Mouse (Mus musculus): ENCODE measurements around the gene Tjp2. TPM values are rescaled to one million over a fixed set of nuclear protein-coding genes. Genes with fewer than 3 reads are reported as not detected.

Tjp2 gene
- total RNA-seq, 1 experiment from 2014 or later, result 2.8 TPM

GRCm38 (mm10) chr19:24225305-24225696 is 471 bp upstream of the Tjp2 start:
- ATAC-seq (ENCODE audit: extremely low read depth, insufficient number of reproducible peaks, low FRiP score, poor library complexity, severe bottlenecking), result 0 out of 2 replicates have a peak, but pooled peaks have one; percentile 19

- no peak for ATAC-seq (ENCODE audit: extremely low read depth, insufficient number of reproducible peaks, low FRiP score, poor library complexity, severe bottlenecking)
Observed at GRCm38 (mm10) chr19:24223851-24224251, 979 bp downstream of the Tjp2 start.

- no peak for ATAC-seq (ENCODE audit: extremely low read depth, insufficient number of reproducible peaks, low FRiP score, poor library complexity, severe bottlenecking)
Observed at GRCm38 (mm10) chr19:24221455-24221854, 3.4 kb downstream of the Tjp2 start.

DNA sequence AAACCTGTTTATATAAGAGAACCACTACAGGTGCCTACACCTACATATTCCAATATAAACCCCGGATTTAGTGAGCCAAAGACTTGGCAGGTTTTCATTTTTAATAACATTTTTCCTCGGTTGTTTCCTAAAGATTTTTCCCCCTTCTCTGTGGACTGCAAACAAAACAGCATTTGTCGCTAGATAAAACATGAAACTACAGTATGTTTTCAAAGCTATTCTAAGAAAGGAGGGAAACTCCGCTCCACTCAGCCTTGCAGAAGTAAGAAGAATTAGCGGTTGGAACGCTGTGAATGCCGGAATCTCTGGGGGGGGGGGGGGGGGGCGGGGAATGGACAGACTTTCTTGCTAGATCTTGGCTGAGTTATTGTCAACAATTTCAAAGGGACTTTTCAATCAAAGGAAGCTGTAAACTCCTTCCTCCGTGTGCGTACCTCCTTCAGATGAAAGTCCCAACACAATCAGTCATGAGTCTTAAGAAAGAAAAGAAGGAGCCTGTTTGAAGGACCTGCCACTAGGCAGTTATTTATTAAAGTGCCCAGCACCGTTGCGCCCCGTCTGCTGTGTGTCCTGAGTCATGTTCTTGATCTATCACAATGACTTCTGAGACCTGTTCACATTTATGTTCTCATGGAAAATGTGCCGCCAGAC is 3.9 kb downstream of the Tjp2 start:
- ATAC-seq (ENCODE audit: extremely low read depth, insufficient number of reproducible peaks, low FRiP score, poor library complexity, severe bottlenecking), result no peak

DNA sequence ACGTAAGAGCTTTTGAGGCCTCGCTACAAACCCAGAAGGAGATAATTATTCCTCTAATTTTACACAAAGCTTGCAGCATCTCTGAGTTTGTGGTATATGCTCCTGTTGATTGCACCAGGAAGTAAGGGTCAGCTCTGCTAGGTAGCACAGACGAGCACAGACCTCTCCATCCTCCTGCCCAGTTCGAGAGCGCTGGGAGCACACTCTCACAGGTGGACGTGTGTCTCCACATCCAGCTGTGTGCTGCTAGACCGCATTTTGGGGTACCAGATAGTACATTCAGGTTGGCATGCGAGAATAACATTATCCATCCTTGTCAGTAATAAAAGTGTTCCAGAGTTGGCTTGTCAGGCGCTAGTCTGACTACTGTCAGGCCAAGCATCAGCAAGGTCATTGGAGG is 5.8 kb downstream of the Tjp2 start:
- ATAC-seq (ENCODE audit: extremely low read depth, insufficient number of reproducible peaks, low FRiP score, poor library complexity, severe bottlenecking), result no peak

GRCm38 (mm10) chr19:24218291-24218690 is 6.5 kb downstream of the Tjp2 start:
- ATAC-seq (ENCODE audit: extremely low read depth, insufficient number of reproducible peaks, low FRiP score, poor library complexity, severe bottlenecking), result no peak

GRCm38 (mm10) chr19:24217851-24218250 is 7.0 kb downstream of the Tjp2 start:
- ATAC-seq (ENCODE audit: extremely low read depth, insufficient number of reproducible peaks, low FRiP score, poor library complexity, severe bottlenecking), result no peak

GRCm38 (mm10) chr19:24216771-24217170 is 8.1 kb downstream of the Tjp2 start:
- ATAC-seq (ENCODE audit: extremely low read depth, insufficient number of reproducible peaks, low FRiP score, poor library complexity, severe bottlenecking), result no peak

DNA sequence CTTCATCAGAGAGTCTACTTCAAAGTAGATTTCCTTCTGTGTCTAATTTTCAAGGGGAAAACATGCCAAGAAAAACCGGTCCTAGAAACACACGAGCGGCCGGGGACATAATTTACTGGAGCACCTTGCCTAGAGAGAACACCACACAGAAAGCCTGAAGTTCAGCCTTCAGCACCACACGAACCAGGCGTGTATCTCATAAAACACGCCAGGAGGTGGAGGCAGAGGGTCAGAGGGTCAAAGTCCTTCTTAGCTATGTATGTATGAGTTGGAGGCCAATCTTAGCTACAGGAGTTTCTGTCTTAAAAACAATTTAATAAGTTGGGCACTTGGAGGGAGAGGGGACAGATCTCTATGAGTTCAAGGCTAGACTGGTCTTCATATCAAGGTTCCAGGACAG is 9.9 kb downstream of the Tjp2 start:
- ATAC-seq (ENCODE audit: extremely low read depth, insufficient number of reproducible peaks, low FRiP score, poor library complexity, severe bottlenecking), result no peak

GRCm38 (mm10) chr19:24213299-24213698 is 11.5 kb downstream of the Tjp2 start:
- no peak for ATAC-seq (ENCODE audit: extremely low read depth, insufficient number of reproducible peaks, low FRiP score, poor library complexity, severe bottlenecking)

GRCm38 (mm10) chr19:24212552-24213249 is 12.1 kb downstream of the Tjp2 start:
- no peak for ATAC-seq (ENCODE audit: extremely low read depth, insufficient number of reproducible peaks, low FRiP score, poor library complexity, severe bottlenecking)

GRCm38 (mm10) chr19:24211168-24211567 is 13.7 kb downstream of the Tjp2 start:
- ATAC-seq (ENCODE audit: extremely low read depth, insufficient number of reproducible peaks, low FRiP score, poor library complexity, severe bottlenecking), result no peak

GRCm38 (mm10) chr19:24209516-24209915 is 15.3 kb downstream of the Tjp2 start:
- no peak for ATAC-seq (ENCODE audit: extremely low read depth, insufficient number of reproducible peaks, low FRiP score, poor library complexity, severe bottlenecking)

DNA sequence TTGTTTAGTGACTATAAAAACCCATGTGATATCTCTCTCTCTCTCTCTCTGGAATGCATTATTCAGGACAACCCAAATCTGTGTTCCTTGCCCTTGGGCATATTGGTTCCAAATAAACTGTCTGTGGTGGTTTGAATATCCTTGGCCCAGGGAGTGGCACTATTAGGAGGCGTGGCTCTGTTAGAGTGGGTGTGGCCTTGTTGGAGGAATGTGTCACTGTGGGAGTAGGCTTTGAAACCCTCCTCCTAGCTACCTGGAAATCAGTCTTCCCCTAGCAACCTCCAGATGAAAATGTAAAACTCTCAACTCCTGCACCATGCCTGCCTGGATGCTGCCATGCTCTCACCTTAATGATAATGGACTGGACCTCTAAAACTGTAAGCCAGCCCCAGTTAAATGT is 16.9 kb downstream of the Tjp2 start:
- ATAC-seq (ENCODE audit: extremely low read depth, insufficient number of reproducible peaks, low FRiP score, poor library complexity, severe bottlenecking), result no peak

DNA sequence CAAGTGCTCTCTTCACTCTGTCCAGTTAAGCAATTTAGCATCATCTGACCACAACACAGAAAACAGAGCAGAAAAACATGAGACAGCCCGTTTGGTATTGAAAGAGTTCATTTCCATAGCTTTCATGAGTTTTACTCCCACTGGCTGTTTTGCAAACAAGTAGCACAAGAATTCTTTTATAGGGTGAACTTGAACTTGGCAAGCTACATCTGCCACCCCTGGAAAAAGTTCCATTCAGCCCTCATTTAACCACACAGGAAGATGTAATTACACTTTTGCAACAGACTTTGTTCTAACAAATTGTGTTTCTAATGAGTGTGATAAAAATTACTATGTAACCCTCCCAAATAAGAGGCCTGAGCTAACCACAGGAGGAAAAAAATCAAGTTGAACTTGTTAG is 19.8 kb downstream of the Tjp2 start:
- no peak for ATAC-seq (ENCODE audit: extremely low read depth, insufficient number of reproducible peaks, low FRiP score, poor library complexity, severe bottlenecking)

- no peak for ATAC-seq (ENCODE audit: extremely low read depth, insufficient number of reproducible peaks, low FRiP score, poor library complexity, severe bottlenecking)
Observed at GRCm38 (mm10) chr19:24201848-24202247, 23.0 kb downstream of the Tjp2 start.

GRCm38 (mm10) chr19:24200566-24200965 is 24.3 kb downstream of the Tjp2 start:
- ATAC-seq (ENCODE audit: extremely low read depth, insufficient number of reproducible peaks, low FRiP score, poor library complexity, severe bottlenecking), result no peak

DNA sequence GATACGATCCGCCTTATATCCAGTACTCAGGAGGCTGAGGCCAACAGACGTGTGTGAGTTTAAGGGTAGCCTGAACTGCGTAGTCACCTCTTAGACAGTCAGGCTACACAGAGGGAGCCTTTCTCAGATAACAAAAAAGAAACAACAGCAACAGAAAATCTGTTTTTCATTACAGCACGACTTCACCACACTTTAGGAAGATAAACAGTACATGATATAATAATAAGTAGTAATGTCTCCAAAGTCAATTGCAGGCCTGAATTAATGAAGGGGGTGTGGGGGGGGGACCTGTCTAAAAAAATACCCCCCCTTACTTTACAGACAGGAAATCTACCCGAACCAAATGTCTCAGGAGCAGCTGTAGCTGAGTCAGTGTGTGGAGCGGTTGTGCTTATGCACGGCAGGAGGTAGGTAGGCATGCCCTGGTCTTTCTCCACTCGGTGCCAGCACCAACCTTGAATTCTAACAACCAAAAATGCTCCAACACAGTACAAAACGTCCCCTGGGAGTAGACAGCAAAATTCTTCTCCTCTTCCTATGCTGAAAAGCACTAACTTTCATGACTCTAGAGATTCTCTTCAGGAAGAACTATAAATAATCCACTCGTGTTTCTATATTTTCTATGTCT is 26.0 kb downstream of the Tjp2 start:
- ATAC-seq (ENCODE audit: extremely low read depth, insufficient number of reproducible peaks, low FRiP score, poor library complexity, severe bottlenecking), result no peak

- ATAC-seq (ENCODE audit: extremely low read depth, insufficient number of reproducible peaks, low FRiP score, poor library complexity, severe bottlenecking), result no peak
Observed at GRCm38 (mm10) chr19:24197338-24197737, 27.5 kb downstream of the Tjp2 start.

DNA sequence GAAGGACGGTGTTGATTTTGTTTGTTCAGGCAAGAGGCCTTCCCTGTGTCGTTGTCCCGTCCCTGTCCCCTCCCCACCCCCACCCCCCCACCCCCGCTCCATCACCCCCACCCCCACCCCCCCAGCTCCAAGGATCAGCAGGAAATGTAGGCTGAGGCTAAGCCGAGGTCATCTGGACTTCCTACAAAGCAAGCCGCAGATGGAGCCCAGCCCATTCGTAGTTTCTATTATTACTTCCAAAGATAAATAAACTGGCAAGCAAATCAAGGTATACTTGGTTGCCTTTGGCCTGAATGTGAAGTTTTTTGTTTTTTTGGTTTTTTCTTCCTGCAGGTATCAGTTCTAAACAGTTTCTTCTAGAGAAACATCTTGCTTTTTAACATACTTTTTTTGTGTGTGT is 29.6 kb downstream of the Tjp2 start:
- no peak for ATAC-seq (ENCODE audit: extremely low read depth, insufficient number of reproducible peaks, low FRiP score, poor library complexity, severe bottlenecking)

Data from neutrophil, adult 5-6 weeks (primary cell).